Mouse (Mus musculus): ENCODE measurements around the gene Gm28635. TPM values are rescaled to one million over a fixed set of nuclear protein-coding genes. Genes with fewer than 3 reads are reported as not detected.
A peak's percentile ranks its signal among the peaks of the same experiment; 100 is the strongest.

The Gm28635 gene
- polyA plus RNA-seq, 1 experiment from 2014 or later, result not detected

GRCm38 (mm10) chr2:84623428-84624119, 54.3 kb downstream of the Gm28635 start:
- Histone ChIP-seq H3K27ac (replicated peaks; ENCODE audit: low read depth, low read length) (no peak overlapping the region), H3K9ac (replicated peaks; ENCODE audit: low read length) (no peak overlapping the region), H3K36me3 (ENCODE audit: control insufficient read depth, insufficient read depth, low read length) (peaks cover 46% of the 10 kb centered on the region), H3K4me3 (replicated peaks; ENCODE audit: low read depth, low read length) (no peak overlapping the region), H3K4me1 (ENCODE audit: control insufficient read depth, insufficient read depth, low read length) (no peaks in the 10 kb centered on the region), H3K4me2 (ENCODE audit: low read length) (no peak overlapping the region), H3K9me3 (ENCODE audit: control insufficient read depth, low read length) (no peaks in the 10 kb centered on the region), H3K27me3 (ENCODE audit: control insufficient read depth, insufficient read depth, low read length) (no peaks in the 10 kb centered on the region)
- DNase-seq, result no peak
- no peak for ATAC-seq (ENCODE audit: low FRiP score, low TSS enrichment)
- 94% methylated on average over 3 of the region's 3 CpGs for WGBS

- Histone ChIP-seq H3K4me2 (ENCODE audit: low read length) (no peak overlapping the region), H3K4me1 (ENCODE audit: control insufficient read depth, insufficient read depth, low read length) (no peaks in the 10 kb centered on the region), H3K9ac (replicated peaks; ENCODE audit: low read length) (no peak overlapping the region), H3K9me3 (ENCODE audit: control insufficient read depth, low read length) (no peaks in the 10 kb centered on the region), H3K27ac (replicated peaks; ENCODE audit: low read depth, low read length) (no peak overlapping the region), H3K36me3 (ENCODE audit: control insufficient read depth, insufficient read depth, low read length) (peaks cover 48% of the 10 kb centered on the region), H3K27me3 (ENCODE audit: control insufficient read depth, insufficient read depth, low read length) (no peaks in the 10 kb centered on the region), H3K4me3 (replicated peaks; ENCODE audit: low read depth, low read length) (no peak overlapping the region)
- DNase-seq (no peak), ATAC-seq (ENCODE audit: low FRiP score, low TSS enrichment) (no peak)
- WGBS, result 87% methylated on average over 2 of the region's 2 CpGs
Measured at GRCm38 (mm10) chr2:84622668-84623067, 55.2 kb downstream of the Gm28635 start.

GRCm38 (mm10) chr2:84619646-84620340, 58.0 kb downstream of the Gm28635 start:
- H3K9me3 ChIP-seq (ENCODE audit: control insufficient read depth, low read length), result no peaks in the 10 kb centered on the region
- peaks cover 76% of the 10 kb centered on the region for H3K36me3 ChIP-seq (ENCODE audit: control insufficient read depth, insufficient read depth, low read length)
- no peaks in the 10 kb centered on the region for H3K27me3 ChIP-seq (ENCODE audit: control insufficient read depth, insufficient read depth, low read length)
- ATAC-seq (ENCODE audit: low FRiP score, low TSS enrichment), result no peak
- H3K4me2 ChIP-seq (ENCODE audit: low read length), result no peak overlapping the region
- no peak overlapping the region for H3K9ac ChIP-seq (replicated peaks; ENCODE audit: low read length)
- no peaks in the 10 kb centered on the region for H3K4me1 ChIP-seq (ENCODE audit: control insufficient read depth, insufficient read depth, low read length)
- DNase-seq, result no peak
- 97% methylated on average over 21 of the region's 21 CpGs for WGBS
- no peak overlapping the region for H3K4me3 ChIP-seq (replicated peaks; ENCODE audit: low read depth, low read length)
- no peak overlapping the region for H3K27ac ChIP-seq (replicated peaks; ENCODE audit: low read depth, low read length)

- Histone ChIP-seq H3K9me3 (ENCODE audit: control insufficient read depth, low read length) (no peaks in the 10 kb centered on the region), H3K4me3 (replicated peaks; ENCODE audit: low read depth, low read length) (no peak overlapping the region), H3K27me3 (ENCODE audit: control insufficient read depth, insufficient read depth, low read length) (no peaks in the 10 kb centered on the region), H3K9ac (replicated peaks; ENCODE audit: low read length) (no peak overlapping the region), H3K4me1 (ENCODE audit: control insufficient read depth, insufficient read depth, low read length) (no peaks in the 10 kb centered on the region), H3K36me3 (ENCODE audit: control insufficient read depth, insufficient read depth, low read length) (peaks cover 79% of the 10 kb centered on the region), H3K4me2 (ENCODE audit: low read length) (no peak overlapping the region), H3K27ac (replicated peaks; ENCODE audit: low read depth, low read length) (no peak overlapping the region)
- no peak for ATAC-seq (ENCODE audit: low FRiP score, low TSS enrichment)
- DNase-seq, result no peak
- WGBS, result 94% methylated on average over 2 of the region's 2 CpGs
Measured at GRCm38 (mm10) chr2:84618914-84619313, 58.9 kb downstream of the Gm28635 start.

- Histone ChIP-seq H3K36me3 (ENCODE audit: control insufficient read depth, insufficient read depth, low read length) (peaks cover 84% of the 10 kb centered on the region), H3K9ac (replicated peaks; ENCODE audit: low read length) (no peak overlapping the region)
Measured at GRCm38 (mm10) chr2:84617637-84618515, 60.0 kb downstream of the Gm28635 start.

GRCm38 (mm10) chr2:84612764-84613163, 65.1 kb downstream of the Gm28635 start:
- 97% methylated on average over 6 of the region's 6 CpGs for WGBS
- ATAC-seq (ENCODE audit: low FRiP score, low TSS enrichment), result no peak

More at GRCm38 (mm10) chr2:84617637-84618515, 60.0 kb downstream of the Gm28635 start:
- peak; percentile 83 for ATAC-seq (ENCODE audit: low FRiP score, low TSS enrichment)
- WGBS, result 74% methylated on average over 3 of the region's 3 CpGs
- Histone ChIP-seq H3K27ac (replicated peaks; ENCODE audit: low read depth, low read length) (no peak overlapping the region), H3K9me3 (ENCODE audit: control insufficient read depth, low read length) (no peaks in the 10 kb centered on the region), H3K27me3 (ENCODE audit: control insufficient read depth, insufficient read depth, low read length) (no peaks in the 10 kb centered on the region), H3K4me1 (ENCODE audit: control insufficient read depth, insufficient read depth, low read length) (no peaks in the 10 kb centered on the region), H3K4me2 (ENCODE audit: low read length) (no peak overlapping the region), H3K4me3 (replicated peaks; ENCODE audit: low read depth, low read length) (no peak overlapping the region)
- DNase-seq, result peak; percentile 81

GRCm38 (mm10) chr2:84607842-84608241, 70.0 kb downstream of the Gm28635 start:
- Histone ChIP-seq H3K9me3 (ENCODE audit: control insufficient read depth, low read length) (no peaks in the 10 kb centered on the region), H3K4me1 (ENCODE audit: control insufficient read depth, insufficient read depth, low read length) (no peaks in the 10 kb centered on the region), H3K36me3 (ENCODE audit: control insufficient read depth, insufficient read depth, low read length) (peaks cover 97% of the 10 kb centered on the region), H3K9ac (replicated peaks; ENCODE audit: low read length) (no peak overlapping the region), H3K4me3 (replicated peaks; ENCODE audit: low read depth, low read length) (no peak overlapping the region), H3K27ac (replicated peaks; ENCODE audit: low read depth, low read length) (no peak overlapping the region), H3K4me2 (ENCODE audit: low read length) (no peak overlapping the region), H3K27me3 (ENCODE audit: control insufficient read depth, insufficient read depth, low read length) (no peaks in the 10 kb centered on the region)
- no peak for ATAC-seq (ENCODE audit: low FRiP score, low TSS enrichment)
- 81% methylated on average over 1 of the region's 1 CpGs for WGBS
- DNase-seq, result no peak

More at GRCm38 (mm10) chr2:84612764-84613163, 65.1 kb downstream of the Gm28635 start:
- DNase-seq, result no peak
- no peaks in the 10 kb centered on the region for H3K9me3 ChIP-seq (ENCODE audit: control insufficient read depth, low read length)
- peaks cover 99% of the 10 kb centered on the region for H3K36me3 ChIP-seq (ENCODE audit: control insufficient read depth, insufficient read depth, low read length)
- H3K27me3 ChIP-seq (ENCODE audit: control insufficient read depth, insufficient read depth, low read length), result no peaks in the 10 kb centered on the region
- no peak overlapping the region for H3K27ac ChIP-seq (replicated peaks; ENCODE audit: low read depth, low read length)
- H3K4me1 ChIP-seq (ENCODE audit: control insufficient read depth, insufficient read depth, low read length), result no peaks in the 10 kb centered on the region
- no peak overlapping the region for H3K9ac ChIP-seq (replicated peaks; ENCODE audit: low read length)
- no peak overlapping the region for H3K4me3 ChIP-seq (replicated peaks; ENCODE audit: low read depth, low read length)
- H3K4me2 ChIP-seq (ENCODE audit: low read length), result no peak overlapping the region

GRCm38 (mm10) chr2:84600977-84601376, 76.9 kb downstream of the Gm28635 start:
- H3K36me3 ChIP-seq (ENCODE audit: control insufficient read depth, insufficient read depth, low read length), result peaks cover 70% of the 10 kb centered on the region
- no peaks in the 10 kb centered on the region for H3K27me3 ChIP-seq (ENCODE audit: control insufficient read depth, insufficient read depth, low read length)
- H3K9me3 ChIP-seq (ENCODE audit: control insufficient read depth, low read length), result no peaks in the 10 kb centered on the region
- DNase-seq, result no peak
- 77% methylated on average over 2 of the region's 2 CpGs for WGBS
- H3K4me3 ChIP-seq (replicated peaks; ENCODE audit: low read depth, low read length), result no peak overlapping the region
- no peak overlapping the region for H3K9ac ChIP-seq (replicated peaks; ENCODE audit: low read length)
- H3K4me1 ChIP-seq (ENCODE audit: control insufficient read depth, insufficient read depth, low read length), result no peaks in the 10 kb centered on the region
- ATAC-seq (ENCODE audit: low FRiP score, low TSS enrichment), result no peak
- no peak overlapping the region for H3K4me2 ChIP-seq (ENCODE audit: low read length)
- no peak overlapping the region for H3K27ac ChIP-seq (replicated peaks; ENCODE audit: low read depth, low read length)

All from midbrain, embryonic 14.5 days (tissue).